Mouse (Mus musculus) heart, postnatal 14 days (tissue): ENCODE data around the gene Napsa. TPM values are rescaled to one million over a fixed set of nuclear protein-coding genes. Genes with fewer than 3 reads are reported as not detected.

Source experiments
- DNase-seq, 2 experiments: peaks; one replicate each; pipeline ENCODE4 v3.0.0; 2021 to 2022
- intact Hi-C: fragments of 180-260 bp; cut with DNase I; formaldehyde crosslinking; loops from one replicate; pipeline ENCODE4 v1.15.1; 2025
- total RNA-seq, 2 experiments: library from RNA; stranded (reverse); gene quantifications; 2 replicates each; pipeline ENCODE4 v1.2.3; 2021

Napsa gene
- total RNA-seq, 2 experiments from 2014 or later, result 0.46 to 0.60 TPM

DNA sequence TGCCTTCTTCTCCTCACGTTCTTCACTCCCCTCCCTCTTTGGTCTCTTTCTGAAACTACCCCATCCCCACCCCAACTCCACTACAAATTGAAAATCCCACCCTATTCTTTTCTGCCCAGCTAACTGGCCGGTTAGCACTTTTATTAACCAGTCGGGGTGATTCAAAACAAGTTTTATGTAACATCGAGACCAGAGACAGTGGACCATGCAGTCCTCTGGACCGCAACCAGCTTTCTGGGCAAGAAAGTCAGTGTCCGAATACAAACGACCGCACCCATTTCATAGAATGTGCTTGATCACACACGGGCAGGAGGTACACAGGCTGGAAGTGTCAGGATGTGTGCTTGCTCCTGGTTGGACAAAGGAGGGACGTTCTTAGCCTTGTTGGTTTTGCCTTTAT is 7.7 kb upstream of the Napsa start:
- intact Hi-C loops, result no loop called here
- no peak for DNase-seq

DNA sequence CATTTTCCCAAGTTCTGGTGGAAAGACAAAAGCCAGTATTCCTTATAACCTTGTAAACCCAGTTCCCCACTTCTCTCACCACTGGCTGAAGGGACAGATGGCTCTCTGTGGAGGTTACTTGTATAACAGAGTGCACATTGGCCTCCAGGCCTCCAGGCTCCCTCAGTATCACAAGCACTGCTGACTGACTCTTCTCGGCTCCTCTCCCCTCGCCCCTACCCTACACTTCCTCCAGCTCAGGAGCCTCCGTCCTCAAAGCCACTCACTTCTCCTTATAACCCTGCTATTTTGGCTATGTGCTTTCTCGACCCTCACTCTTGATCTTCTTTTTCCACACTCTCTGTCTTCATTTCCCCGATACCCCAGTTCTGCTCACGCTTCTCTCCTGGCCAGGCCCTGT is 6.8 kb upstream of the Napsa start:
- intact Hi-C loops, result no loop called here
- no peak for DNase-seq

DNA sequence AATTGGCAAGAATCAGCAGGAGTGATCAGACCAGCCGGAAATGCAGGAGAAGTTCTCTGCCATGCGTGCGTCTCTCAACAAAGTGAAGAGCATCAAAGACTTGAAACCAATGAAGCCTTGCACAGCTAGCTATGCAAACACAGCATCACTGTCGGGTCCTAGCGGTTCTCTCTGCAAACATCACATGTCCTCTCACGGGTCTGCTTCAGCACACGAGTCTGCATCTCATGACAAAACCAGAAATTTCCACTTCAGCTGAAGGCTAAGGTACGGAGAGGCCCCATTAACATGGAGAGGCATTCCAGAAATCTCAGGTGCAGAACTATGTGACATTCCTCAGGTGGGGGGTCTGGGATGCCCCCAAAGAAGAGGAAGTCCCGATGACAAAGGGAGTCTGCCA is 3.4 kb upstream of the Napsa start:
- DNase-seq, result no peak
- intact Hi-C loops, result no loop called here

DNA sequence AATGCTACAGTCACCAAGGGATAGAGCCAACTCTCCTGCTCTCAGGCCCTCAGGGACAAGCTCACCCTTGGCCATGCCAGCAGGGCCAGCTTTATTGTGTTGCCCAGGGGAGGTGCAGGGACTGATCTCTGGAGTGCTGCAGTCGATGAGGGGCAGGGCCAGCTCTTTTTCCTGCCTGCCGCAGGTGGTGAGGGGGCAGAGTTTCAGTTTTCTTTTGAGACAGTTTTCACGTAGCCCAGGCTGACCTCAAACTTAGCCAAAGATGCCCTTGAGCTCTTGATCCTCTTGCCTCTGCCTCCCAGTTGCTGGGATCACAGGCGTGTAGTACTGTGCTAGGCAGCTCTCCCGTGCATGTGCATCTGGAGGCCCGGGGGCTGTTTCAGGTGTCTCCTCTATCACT is 1.2 kb upstream of the Napsa start:
- intact Hi-C loops, result no loop called here

DNA sequence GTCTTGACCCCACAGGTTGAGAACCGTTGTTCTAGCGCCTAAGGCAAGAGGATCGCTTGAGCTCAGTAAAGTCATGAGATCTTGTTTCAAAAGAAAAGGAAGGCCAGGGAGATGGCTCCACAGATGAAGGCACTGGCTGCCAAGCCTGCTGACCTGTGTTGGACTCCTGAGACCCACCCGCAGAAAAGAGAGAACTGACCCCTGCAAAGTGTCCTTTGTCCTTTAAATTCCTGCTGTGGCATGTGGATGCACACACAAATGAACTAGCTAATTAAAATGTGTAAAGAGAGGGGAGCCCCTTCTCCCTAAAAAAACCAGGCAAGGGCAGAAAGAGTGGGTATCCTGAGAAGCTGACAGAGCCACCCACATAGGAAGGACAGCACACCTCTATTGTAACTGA is 369 bp upstream of the Napsa start:
- DNase-seq, result no peak
- intact Hi-C loops, result no loop called here

More for the DNA sequence above, 1.2 kb upstream of the Napsa start:
- DNase-seq, result no peak

DNA sequence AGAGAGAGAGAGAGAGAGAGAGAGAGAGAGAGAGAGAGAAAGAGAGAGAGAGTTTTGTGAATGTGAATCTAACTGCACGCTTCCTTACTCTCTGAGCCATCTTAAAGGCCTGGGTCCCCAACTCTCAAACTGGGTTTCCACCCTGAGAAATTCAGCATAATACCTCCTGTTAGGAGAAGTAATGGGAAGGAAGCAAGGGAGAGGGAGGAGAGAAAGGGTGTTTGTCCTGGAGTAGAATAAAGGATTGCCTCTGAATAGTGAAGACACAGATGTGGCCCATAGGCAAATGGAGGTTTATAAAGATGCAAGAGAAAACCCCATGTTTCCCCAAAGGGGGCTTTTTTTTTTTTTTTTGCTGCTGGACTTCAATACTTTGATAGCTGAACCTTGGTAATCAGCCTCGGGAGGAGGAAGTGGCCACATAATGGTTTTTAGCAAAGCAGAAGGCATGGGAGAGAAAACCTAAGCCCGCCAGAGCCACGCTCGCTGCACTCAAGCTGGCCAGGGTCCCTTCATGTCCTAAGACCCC is 840 bp downstream of the Napsa start:
- intact Hi-C loops, result no loop called here
- no peak for DNase-seq

DNA sequence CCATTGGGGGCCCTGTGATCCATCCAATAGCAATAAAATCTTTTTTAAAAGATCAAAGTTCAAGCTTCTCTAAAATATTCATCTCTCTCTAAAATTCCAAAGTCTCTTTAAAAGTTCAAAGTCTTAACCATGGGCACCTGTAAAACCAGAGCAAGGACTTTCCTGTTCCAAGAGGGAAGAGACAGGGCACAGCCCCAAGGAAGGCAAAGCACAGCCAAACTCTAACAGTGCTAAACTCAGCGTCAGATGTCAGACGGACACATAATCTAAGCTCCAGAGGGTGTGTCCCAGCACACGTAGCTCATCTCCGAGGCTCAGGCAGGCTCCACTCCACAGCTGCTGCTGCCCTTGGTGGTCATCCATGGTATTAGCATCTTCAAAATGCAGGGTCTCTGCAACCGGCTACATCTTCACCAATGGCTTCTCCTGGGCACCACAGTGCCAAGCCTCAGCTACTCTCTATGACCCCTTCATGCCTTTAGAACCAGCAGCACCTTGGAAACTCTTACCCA is 4.2 kb downstream of the Napsa start:
- intact Hi-C loops, result no loop called here
- DNase-seq, result no peak

DNA sequence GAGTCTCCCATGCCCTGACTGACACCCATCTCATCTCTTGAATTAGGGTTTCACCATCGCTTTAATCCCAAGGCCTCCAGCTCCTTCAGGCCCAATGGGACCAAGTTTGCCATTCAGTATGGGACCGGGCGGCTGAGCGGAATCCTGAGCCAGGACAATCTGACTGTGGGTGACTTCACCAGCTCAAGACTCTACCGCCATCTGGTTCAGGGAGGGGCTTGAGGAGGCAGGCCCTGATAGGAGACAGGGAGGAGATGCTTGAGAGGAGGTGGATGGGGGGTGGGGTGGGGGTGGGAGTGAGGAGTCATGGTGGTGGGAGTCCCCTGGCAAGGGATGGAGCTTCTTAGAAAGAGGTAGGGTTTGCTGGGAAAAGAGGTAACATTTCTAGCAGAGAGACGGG is 9.5 kb downstream of the Napsa start:
- no peak for DNase-seq
- intact Hi-C loops, result no loop called here

DNA sequence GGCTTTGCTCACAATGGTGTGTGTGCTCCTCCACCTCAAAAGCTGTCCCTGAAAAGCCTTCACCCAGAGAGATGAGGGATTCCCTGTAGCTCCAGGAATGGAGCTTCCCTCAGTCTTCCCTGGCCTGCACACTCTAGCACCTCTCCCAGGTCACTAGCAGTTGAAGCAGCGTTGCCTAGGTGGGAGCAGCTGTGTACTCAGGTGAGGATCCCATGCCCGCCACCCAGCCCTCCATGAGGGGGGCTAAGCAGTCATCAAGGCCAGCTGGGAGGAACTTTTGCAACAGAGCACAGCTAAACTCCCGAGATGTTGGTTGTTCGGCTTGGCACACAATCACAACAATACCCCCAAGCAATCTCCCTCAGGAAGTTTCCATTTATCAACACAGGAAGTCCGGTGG is 10.5 kb downstream of the Napsa start:
- no peak for DNase-seq
- intact Hi-C loops, result no loop called here

DNA sequence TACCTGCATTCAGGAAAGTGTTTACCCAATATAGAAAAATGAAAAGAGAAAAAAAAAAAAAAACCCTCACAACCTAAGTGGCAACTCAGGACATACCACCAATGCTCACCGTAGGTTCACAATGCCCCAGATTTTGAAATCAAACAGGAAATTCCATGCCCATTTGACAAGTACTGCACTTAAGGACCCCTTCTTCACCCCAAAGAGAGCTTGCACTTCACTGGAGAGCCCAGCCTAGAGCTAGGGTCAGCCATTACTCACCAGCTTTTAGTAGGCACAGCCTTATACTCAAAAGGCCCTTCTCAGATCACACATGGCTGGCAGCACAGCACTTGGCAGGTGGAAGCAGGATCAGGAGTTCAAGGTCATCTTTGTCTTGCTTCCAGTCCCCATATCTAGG is 11.0 kb downstream of the Napsa start:
- no peak for DNase-seq
- intact Hi-C loops, result no loop called here

DNA sequence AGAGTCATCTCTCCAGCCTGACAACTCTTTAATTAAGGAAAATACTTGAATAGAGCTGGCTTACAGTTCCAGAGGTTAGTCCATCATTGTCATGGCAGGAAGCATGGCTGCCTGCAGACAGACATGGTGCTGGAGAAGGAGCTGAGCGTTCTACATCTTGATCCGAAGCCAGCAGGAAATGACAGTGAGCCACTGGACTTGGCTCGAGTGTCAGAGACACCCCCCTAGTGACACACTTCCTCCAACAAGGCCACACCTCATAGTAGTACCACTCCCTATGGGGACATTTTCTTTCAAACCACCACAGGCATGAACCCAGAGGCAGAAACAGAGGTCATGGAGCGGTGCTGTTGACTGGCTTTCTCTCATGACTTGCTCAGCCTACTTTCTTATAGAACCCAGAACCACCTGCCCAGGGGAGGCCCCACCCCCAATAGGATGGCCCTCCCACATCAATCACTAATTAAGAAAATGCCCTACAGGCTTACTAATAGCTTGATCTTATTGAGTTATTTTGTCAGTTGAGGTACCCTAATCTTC is 12.2 kb downstream of the Napsa start:
- DNase-seq, result no peak
- intact Hi-C loops, result no loop called here

DNA sequence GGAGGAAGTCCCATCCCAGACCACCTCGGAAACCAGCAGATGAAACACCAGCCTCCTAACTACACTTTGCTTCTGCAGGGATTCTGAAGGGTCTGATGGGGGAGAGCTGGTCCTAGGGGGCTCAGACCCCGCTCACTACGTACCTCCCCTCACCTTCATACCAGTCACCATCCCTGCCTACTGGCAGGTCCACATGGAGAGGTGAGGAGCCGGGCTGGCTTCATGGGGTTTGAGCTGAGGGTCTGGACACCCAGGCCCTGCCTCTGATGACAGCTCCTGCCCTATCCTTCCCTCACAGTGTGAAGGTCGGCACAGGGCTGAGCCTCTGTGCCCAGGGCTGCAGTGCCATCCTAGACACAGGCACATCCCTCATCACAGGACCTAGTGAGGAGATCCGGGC is 12.7 kb downstream of the Napsa start:
- DNase-seq, result no peak

DNA sequence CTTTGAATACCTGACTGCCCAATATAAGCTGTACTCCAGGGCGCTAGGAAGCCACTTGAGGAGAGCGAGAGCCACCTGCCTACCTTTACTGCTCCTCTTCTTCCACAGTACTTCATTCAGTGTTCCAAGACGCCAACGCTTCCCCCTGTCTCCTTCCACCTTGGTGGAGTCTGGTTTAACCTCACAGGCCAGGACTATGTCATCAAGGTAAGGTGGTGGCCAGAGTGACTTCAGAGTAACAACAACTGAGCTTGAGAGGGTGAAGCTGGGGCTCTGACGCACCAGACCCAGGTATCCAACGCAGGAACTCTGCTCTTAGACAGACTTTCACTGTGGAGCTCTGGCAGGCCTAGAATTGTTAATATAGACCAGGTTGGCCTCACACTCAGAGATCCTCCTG is 13.4 kb downstream of the Napsa start:
- intact Hi-C loops, result no loop called here
- no peak for DNase-seq

More for the DNA sequence above, 12.7 kb downstream of the Napsa start:
- intact Hi-C loops, result no loop called here

DNA sequence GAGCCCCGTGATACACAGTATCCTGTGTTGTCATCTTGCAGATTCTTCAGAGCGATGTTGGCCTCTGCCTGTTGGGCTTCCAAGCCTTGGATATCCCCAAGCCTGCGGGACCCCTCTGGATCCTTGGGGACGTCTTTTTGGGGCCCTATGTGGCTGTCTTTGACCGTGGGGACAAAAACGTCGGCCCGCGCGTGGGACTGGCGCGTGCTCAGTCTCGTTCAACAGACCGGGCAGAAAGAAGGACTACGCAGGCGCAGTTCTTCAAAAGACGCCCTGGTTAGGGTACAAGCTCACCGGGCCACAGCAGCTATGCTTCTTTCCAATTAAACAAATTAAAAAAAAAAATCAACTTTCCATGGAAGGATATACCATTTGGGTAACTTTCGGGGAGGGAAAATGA is 14.3 kb downstream of the Napsa start:
- intact Hi-C loops, result no loop called here
- DNase-seq, result no peak

DNA sequence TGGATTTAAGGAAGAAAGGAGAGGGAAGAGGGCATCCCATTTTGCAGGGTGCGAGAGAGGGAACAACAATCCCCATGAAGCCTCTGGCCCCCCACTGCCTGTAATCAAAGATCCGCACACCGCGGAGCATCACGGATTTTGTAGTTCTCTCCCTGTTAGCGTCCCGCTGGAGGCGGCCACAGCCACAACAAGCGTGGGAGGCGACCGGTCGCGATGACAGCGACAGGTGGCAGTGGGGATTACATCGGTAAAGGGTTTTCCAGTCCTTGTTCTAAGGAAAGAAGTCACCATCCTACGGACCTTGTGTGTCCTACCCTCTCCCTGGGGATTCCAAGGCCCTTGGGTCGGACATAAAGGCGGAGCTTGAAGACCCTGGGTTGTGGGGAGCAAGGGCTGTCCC is 14.8 kb downstream of the Napsa start:
- peak; percentile 17 to 47 for DNase-seq
- intact Hi-C loops, result no loop called here

DNA sequence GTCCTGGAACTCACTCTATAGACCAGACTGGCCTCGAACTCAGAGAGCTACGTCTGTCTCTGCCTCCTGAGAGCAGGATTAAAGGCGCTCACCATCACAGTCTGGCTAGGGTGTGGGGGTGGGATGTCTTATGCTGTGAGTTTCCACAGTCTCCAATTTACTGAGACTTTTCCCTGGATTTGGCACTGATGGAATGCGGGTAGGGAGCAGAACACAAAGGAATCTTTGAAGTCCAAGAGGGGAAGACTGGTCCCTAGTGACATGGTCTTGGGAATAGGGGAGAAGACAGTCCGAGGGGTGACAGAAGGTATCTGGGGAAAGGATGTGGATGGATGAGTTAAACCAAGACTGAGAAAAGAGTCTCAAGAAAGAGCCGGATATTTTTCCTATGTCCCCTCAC is 15.5 kb downstream of the Napsa start:
- intact Hi-C loops, result no loop called here
- no peak for DNase-seq

DNA sequence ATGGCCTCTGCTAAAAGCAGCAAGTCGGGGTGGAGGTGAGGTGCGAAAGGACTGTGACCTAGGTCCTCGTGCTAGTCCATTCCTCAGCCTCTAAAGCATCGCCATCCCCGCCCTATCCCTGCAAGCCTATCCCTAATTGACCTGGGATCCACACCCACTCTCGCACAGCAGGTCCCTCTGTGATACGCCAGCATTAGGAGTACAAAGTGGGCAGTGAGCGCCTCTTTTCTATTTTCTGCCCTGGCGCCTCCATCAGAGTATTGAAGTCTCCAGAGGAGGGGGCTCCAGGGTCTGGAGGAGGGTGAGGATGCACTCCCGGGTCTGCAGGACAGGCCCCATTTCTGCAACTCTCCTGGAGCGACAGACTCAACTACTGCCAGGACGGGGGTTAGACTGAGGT is 16.2 kb downstream of the Napsa start:
- DNase-seq, result no peak
- intact Hi-C loops, result no loop called here

DNA sequence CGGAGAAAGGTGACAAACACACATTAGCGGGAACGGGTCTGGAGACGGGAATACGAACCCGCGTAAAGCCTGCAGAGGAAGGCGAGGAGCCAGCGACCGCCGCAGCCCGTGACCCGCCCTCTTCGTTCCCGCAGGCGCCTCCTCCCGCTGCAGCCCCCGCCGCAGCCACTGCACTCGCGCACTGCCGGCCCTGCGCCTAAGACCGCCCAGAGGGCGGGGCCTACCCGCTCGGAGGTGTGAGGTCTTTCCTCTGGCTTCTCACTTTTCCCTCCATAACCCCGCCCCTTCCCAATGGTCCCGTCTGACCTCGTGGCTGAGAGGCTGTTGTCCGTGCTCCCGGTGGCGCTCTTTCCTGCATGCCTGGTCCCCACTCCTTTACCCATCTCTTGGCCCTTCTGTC is 17.0 kb downstream of the Napsa start:
- peak; percentile 59 to 60 for DNase-seq
- intact Hi-C loops, result no loop called here

DNA sequence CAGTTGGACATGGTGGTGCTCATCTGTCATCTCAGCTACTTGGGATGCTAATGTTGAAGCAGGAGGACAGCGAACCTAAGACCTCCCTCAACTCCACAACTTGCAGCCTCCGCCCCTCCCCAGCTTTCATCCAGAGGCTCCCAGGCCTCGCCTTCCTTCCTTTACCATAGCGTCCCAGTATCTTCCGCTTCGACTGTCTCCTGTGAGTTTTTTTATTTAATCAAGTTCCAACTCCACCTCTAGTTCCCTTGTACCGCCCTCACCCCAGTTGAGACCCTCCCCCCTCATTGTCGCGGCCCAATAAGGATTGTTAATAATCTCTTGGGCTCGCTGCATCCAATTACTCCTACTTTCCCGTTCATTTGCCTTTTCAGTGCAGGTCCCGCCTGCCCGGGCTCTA is 17.8 kb downstream of the Napsa start:
- intact Hi-C loops, result loop anchor here (2.0 kb wide), 1 partner anchor 29 kb away; no protein-coding TSS in a partner anchor
- no peak for DNase-seq

DNA sequence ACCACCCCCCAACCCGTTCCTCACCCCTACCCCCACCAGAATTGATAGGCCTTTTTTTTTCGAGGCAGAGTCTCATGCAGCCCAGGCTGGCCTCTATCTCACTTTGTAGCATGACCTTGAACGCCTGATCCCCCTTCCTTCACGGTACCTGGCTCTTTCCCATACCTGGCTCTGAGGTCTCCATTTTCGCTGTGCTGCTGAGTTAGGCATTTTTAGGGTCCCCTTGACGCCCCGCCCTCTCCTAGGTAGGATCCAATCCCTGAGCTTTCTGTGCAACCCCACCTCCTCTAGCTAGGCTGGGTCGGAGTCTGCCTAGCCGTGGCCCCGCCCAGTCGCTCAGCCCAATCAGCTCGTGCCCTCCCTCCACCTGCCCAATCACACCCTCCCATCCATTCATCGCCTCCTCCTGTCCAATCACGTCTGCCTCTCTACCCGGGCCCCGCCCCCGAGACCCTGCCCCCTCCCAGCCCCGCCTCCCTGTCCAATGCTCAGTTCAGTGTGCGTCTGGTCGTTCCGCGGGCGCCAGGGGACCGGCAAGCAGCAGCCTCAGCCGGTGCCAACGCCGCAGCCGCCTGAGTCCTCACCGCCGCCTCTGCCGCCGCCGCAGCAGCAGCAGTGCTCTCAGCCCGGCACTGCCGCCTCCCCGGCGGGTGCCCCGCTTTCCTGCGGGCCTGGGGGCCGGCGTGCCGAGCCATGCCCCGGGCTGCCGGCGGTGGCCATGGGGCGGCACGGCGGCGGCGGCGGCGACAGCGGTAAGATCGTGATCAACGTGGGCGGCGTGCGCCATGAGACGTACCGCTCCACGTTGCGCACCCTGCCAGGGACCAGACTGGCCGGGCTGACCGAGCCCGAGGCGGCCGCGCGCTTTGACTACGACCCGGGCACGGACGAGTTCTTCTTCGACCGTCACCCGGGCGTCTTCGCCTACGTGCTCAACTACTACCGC is 18.5 kb downstream of the Napsa start, which contains the start of gene Kcnc3:
Gene Kcnc3, plus strand, starts transcription at position 263 of the 946 bp plus-strand sequence.
- intact Hi-C loops, result loop anchor here (2.0 kb wide), 1 partner anchor 30 kb away; no protein-coding TSS in a partner anchor

DNA sequence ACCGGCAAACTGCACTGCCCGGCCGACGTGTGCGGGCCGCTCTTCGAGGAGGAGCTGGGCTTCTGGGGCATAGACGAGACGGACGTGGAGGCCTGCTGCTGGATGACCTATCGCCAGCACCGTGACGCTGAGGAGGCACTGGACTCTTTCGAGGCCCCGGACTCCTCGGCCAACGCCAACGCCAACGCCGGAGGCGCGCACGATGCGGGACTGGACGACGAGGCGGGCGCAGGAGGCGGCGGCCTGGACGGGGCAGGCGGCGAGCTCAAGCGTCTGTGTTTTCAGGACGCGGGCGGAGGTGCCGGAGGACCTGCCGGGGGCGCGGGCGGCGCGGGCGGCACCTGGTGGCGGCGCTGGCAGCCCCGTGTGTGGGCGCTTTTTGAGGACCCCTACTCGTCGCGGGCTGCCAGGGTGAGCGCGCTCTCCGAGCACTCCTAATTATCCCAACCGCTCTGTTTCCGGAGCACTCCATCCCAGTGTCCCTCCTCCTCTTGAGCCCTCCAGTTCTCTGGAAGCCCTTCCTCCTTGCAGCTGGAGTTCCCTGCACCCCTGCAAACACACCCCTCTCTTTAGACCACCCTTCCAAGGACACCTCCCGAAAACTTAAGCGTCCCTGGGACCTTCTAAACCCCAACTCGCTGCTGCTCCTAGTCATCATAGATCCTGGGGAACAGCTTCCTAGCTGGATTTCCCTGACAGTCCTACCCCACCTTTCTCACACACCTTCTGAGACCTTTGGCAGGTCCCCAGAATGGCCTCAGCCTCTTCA is 19.4 kb downstream of the Napsa start:
- no peak for DNase-seq
- intact Hi-C loops, result loop anchor here (2.0 kb wide), 1 partner anchor 31 kb away; no protein-coding TSS in a partner anchor

More for the DNA sequence above, 18.5 kb downstream of the Napsa start, which contains the start of gene Kcnc3:
- DNase-seq, result peak; percentile 70 to 76
